Mouse (Mus musculus) heart, adult 8-10 months (tissue): ENCODE data around the gene Gm10518. TPM values are rescaled to one million over a fixed set of nuclear protein-coding genes. Genes with fewer than 3 reads are reported as not detected.

Experiments
- DNase-seq: peaks from one replicate; pipeline ENCODE4 v3.0.0; 2022; ENCODE audit warnings: low spot score
- total RNA-seq, 4 experiments: library from RNA; stranded (reverse); gene quantifications; 2 replicates each; pipeline ENCODE4 v1.2.4; 2022

Gene Gm10518
- total RNA-seq, 4 experiments from 2014 or later: not detected

GRCm38 (mm10) chr1:179833596-179833995 lies 30.4 kb downstream of the Gm10518 start:
- no peak for DNase-seq

GRCm38 (mm10) chr1:179835753-179836425 lies 32.7 kb downstream of the Gm10518 start:
- no peak for DNase-seq

DNA sequence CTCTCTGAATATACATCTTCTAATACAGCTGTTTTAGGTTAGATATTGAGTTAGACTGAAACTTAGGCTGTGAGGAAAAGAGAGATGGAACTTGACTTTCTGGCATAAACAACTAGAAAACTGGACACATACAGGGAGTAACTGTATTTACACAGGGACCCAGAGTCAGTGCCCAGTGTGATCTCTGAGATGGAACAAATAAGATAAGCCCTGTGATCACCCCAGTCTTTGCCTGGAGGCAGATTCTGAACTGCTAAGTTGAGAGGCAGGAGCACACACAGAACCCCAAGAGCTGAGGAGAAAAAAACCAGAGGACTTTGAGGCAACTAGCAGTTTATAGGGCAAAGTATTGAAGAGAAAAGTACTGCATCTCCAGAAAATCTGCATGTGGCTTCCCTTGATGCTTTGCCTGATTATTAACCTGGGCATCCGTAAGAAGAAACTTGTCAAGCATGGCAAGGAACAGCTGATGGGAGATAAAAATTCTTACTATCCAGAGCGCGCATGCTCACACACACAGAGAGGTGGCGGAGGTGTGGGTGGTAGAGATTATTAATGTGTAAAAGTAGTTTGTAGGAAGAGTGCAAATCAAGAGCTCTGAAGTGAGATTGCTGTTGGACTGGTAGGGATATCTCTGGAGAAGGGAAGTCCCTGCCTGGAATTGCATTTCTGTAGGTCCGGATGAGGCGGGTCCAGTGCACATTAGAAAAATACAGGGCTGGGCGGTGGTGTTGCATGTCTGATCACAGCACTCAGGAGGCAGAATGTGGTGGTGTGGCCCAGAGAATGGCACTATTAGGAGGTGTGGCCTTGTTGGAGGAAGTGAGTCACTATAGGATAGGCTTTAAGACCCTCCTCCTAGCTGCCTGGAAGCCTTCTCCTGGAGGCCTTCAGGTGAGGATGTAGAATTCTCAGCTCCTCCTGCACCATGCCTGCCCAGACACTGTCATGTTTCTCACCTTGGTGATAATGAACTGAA lies 33.5 kb downstream of the Gm10518 start:
- no peak for DNase-seq

- peak; percentile 42 for DNase-seq
Observed at GRCm38 (mm10) chr1:179842568-179842967, 39.4 kb downstream of the Gm10518 start.

DNA sequence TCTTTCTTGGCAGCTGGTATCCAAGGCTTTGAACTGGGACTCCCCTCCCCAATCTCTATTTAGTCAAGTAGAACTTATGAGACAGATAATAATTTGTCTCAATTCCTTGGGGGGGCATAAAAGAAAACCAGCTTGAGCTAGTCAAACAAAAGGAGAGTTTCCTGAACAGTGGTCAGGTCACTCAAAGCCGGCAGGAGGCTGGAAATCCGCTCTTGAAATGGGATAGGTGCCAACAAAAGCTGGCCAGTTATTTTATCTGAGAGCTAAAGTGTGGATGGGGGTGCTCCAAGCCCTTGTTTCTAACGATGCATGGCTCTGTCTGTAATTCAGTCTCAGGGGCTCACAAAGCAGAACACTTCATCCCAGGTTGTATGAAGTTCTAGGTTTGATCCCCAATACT lies 40.8 kb downstream of the Gm10518 start:
- DNase-seq: no peak

GRCm38 (mm10) chr1:179844894-179845293 lies 41.7 kb downstream of the Gm10518 start:
- peak; percentile 72 for DNase-seq

GRCm38 (mm10) chr1:179845832-179846499 lies 42.8 kb downstream of the Gm10518 start:
- DNase-seq: no peak

GRCm38 (mm10) chr1:179847173-179847572 lies 44.0 kb downstream of the Gm10518 start:
- no peak for DNase-seq

- peak; percentile 93 for DNase-seq
Observed at GRCm38 (mm10) chr1:179847759-179848389, 44.7 kb downstream of the Gm10518 start.

- no peak for DNase-seq
Observed at GRCm38 (mm10) chr1:179853421-179853820, 50.2 kb downstream of the Gm10518 start.

Other genes with a start within 250 kb of the Gm10518 start
- gene Sccpdh, start 135.2 kb upstream of the Gm10518 start, total RNA-seq: 10 to 100 TPM; 48.4 to 60.5 (median 52.1) TPM
- under 1 TPM; 0.24 to 0.62 (median 0.48) TPM for gene Kif28, start 58.1 kb upstream of the Gm10518 start, total RNA-seq
- gene Ahctf1, start 304 bp downstream of the Gm10518 start, total RNA-seq: 10 to 100 TPM; 15.5 to 20.3 (median 16.8) TPM
- 10 to 100 TPM; 38.6 to 47.9 (median 44.9) TPM for gene Cdc42bpa, start 157.1 kb downstream of the Gm10518 start, total RNA-seq